Mouse (Mus musculus): ENCODE results near the gene Sumo1.
"Not testable (repeated sequence)": the region's sequence is repeated elsewhere in the genome, so short reads cannot be mapped to it uniquely, and the experiment has no call there.

Sumo1 gene

DNA sequence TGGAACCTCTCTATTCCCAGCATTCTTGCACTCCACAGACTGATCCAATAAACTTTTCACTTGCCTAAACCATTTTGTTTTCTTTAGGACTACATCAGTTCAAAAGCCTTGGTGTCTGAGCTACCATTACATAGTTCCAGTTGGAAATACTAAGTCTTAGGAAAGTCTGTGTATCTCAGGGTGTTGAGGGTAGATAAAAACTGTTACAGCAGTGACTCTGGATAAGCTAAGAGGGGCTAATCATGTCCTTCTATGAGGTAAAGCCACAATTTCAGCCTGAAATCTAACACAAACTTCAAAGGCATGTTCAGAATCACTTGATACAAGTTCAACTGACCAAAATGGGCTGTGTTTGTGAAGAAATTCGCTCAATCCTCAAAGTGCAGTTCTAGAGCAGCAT is 34.3 kb downstream of the Sumo1 start:
- no peak for DNase-seq (ENCODE audit: low spot score in 2 of 2)

DNA sequence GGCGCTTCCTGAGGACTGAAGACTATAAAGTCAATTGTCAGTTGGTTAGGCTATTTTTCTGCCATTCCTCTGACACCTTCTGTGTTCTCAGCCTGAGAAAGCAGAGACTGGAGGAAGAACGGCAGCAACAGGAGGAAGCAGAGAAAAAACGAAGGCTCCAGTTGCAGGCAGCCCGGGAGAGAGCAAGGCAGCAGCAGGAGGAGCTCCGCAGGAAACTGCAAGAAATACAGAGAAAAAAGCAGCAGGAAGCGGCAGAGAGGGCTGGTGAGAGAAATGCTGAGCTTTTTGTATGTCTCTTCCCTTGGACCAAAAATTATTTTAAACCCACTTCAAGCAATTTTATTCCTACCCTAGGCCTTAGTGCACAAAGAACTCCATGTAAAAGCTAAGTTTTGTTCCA is 37.6 kb downstream of the Sumo1 start:
- no peak for DNase-seq (ENCODE audit: low spot score in 2 of 2)

DNA sequence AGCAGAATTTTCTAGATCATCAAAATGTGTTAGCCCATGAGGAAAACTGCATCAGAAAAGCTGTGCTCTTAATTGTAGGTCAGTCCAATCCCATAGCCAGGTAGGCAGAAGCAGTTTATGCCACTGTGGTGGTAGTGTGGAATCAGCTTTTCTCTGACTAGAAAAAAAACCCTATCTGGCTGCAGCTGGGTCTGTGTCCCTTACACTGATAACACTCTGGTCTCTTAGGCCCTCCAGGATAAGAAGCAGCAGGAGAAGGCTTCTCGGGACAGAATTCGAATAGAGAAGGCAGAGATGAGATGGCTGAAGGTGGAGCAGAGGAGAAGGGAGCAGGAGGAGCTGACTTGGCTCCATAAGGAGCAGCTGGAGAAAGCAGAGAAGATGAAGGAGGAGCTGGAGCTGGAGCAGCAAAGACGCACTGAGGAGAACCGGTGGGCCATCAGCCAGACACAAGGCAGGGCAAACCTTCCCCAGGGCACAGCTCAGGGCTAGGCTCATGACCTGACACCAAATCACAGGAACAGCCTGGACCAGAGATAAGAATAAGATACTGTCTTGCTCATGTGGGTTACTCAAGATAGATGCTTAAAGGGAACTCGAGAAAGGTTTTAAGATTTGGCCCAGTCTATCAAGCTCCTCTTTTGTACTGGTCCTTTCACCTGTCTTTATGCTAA is 38.5 kb downstream of the Sumo1 start:
- DNase-seq (ENCODE audit: low spot score in 2 of 2), result no peak

DNA sequence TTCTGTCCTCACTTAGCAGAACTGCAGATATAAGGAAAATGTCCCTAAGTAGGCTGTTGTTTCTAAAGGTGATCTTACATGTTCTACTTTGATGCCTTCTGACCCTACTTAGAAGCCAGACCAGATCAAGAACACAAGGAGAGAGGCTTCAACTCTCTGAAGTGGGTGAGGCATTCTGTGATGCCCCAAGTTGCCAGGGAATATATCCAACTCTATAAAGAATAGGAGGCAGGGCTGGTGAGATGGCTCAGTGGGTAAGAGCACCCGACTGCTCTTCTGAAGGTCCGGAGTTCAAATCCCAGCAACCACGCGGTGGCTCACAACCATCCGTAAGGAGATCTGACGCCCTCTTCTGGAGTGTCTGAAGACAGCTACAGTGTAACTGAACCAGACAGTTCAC is 40.3 kb downstream of the Sumo1 start:
- DNase-seq (ENCODE audit: low spot score in 2 of 2), result not testable (repeated sequence)

DNA sequence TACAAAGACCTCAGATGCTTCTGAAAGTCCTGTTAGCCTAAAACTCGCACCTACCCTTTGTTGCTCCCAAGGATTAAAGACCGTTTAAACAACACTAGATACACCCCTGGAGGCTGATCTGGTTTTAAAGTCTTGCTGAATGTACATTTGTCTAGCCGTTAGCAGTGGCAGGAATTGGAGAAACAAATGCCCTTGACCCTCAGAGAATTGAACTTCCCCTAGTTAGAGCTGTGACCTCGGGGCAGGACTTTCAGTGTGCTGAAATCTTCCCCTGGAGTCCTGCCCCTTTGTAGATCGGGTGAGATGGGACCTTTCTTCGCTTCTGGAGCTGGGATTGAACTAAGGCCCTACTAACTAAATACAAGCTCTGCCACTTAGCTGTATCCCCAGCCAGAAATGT is 41.4 kb downstream of the Sumo1 start:
- DNase-seq (ENCODE audit: low spot score in 2 of 2), result no peak

DNA sequence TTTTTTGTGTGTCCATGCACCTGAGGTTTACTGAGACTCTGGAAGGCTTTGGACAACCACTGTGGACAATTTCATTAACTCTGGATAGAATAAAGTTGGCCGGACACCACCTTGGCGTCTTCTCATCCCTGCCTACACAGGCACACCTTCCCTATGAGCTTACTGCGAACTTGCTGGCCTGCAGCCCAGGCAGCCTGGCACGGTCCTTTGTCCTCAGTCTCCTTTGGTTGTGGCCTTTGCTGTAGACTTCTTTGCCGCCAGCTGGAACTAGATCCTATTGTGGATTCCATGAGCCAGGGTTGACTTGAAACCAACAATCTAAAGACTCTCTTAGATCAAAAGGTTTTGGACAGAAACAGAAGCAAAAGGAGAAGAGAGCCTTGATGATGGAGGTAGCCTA is 45.2 kb downstream of the Sumo1 start:
- no peak for DNase-seq (ENCODE audit: low spot score in 2 of 2)

DNA sequence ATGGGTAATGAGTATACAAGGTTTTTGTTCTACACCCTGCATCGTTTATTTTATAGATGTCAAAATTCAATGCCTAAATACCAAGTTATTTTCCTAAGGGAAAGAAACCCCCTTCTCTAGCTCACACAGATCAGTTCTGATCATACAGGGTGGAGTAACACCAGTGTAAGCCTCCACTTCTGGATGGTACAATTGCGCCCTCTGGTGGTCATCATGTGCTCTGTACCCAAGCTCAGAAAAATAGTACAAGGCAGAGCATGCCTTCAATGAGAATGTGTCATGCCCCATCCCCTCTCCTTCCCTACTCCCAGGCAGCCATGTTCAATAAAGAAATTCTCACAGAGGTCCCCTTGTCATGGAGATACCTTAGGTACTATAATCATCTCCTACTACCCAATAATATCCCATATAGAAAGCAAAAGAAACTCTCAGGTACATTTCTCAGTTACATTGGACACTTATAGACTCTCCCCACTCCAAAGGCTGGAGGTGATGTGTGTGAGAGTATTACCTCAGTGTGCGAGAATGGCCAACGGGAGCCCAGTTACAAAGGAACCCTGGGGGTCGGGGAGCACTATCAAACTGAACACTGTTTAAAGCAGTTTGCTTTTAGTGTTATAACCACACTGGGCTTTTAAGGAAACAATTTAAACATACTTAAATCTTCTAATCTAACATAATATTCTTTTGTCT is 47.2 kb downstream of the Sumo1 start:
- DNase-seq (ENCODE audit: low spot score in 2 of 2), result peak; percentile 56 to 82

DNA sequence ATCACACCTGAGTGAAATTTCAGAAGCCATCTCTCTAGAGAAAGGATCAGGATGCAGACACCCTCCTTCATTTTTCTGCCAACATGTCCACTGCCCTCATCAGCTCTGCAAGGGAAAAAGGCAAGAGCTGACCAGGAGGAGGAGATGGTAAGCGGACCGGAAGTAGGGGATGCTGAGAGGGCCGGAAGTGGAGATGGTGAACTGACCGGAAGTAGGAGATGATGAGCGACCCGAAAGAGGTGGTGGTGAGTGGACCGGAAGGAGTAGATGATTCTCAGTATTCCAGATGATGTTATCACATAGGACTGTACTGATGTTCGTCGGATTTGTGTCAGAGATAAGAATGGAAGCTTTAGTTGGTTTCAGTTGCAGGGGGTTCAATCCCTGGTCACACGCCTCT is 51.4 kb downstream of the Sumo1 start:
- DNase-seq (ENCODE audit: low spot score in 2 of 2), result no peak

DNA sequence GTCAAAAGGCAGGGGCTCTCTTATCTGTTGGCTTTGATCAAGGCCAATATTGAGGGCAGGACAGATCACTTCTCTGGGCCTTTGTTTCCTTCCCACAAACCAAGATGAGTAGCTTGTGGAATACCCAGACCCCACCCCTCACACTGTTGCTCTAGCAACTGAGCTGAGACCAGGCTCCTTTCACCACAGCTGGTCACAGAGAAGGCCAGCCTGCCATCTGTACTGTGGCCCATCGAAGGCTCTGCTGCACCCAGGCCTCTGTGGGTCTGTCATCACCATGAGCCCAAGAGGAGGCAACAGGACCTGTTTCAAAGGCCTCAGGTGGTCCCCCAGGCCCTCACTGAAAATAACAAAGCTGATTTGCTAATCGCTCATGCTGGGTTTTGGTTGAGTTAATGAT is 55.6 kb downstream of the Sumo1 start:
- no peak for DNase-seq (ENCODE audit: low spot score in 2 of 2)

DNA sequence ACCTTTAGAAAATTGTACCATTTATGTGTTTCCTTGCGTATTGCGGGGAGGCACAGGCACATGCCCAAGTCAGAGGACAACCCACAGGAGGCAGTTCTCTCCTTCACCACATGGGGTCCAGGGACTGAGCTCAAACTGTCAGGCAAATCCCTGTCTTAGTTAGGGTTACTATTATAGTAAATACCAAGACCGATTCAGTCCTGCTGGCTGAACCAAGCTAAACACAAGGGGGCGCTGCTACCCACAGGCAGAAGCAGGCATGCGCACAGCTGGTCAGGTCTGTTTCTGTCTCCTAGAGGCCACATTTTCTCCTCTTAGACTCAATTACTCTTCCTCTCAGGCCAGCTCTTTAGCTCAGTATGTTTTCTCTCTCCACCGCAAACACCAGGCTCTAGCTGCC is 56.8 kb downstream of the Sumo1 start:
- peak; percentile 69 to 86 for DNase-seq (ENCODE audit: low spot score in 2 of 2)

DNA sequence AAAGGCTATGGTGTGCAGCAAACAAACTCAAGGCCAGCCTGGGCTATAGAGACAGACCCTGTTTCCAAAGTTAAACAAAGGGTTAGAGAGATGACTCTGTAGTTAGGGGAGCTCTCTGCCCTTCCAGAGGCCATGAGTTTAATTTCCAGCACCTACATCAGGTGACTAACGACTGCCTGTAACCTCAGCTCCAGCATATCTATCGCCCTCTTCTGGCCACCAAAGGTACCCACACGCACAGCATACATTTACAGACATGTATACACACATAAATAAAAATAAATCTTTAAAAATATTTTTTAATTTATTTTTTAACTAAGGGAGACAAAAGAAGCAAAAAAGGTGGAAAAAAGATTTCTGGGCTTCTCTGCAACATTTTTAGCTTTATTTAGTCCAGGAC is 59.7 kb downstream of the Sumo1 start:
- no peak for DNase-seq (ENCODE audit: low spot score in 2 of 2)

DNA sequence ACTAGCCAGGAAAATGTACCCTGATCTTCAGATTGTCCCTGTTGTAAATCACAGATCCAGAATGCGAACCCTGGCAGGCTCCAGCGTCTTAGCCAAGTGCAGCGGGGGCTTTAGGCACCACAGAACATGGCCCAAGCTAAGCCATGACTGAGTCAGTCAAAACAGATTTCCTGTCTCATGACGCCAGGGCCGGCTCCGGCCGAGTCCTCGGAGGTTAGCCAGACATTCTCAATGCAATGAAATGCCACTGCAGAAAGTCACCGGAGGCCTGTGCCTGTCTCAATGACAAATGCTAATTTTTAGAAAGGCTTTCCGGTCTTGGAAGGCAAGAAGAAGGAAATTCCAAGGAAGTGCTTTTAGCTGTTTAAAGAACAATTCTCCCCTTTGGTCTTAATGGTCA is 60.7 kb downstream of the Sumo1 start:
- no peak for DNase-seq (ENCODE audit: low spot score in 2 of 2)

DNA sequence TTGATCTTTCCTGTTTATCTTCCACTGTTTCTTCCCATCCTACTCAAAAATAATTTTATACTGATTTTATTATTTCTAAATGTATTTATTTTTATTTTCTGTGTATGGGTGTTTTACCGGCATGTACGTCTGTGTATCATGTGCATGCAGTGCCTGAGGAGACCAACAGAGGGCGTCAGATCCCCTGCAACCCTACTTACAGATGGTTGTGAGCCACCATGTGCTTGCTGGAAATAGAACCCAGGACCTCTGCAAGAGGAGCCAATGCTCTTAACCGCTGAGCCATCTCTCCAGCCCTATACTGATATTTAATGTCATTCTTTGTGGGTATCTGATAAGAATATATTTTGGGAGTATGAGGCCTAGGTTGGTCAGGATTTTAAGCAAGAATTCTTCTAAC is 61.2 kb downstream of the Sumo1 start:
- no peak for DNase-seq (ENCODE audit: low spot score in 2 of 2)

DNA sequence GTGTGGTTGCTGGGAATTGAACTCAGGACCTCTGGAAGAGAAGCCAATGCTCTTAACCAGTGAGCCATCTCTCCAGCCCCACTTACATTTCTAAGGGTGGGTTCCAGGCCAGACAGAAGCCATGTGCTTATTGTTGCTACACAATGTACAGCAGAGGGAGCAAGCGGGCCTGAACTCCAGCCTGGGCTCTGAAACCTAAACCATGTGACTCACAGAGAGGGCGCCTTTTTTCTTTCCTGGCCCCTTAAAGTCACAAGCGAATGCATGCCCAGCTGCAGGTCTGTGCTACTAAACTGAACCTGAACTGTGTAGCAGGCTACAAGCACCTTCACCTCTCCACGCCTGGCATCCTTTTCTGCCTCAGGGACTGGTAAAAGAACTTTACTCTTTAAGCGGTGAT is 61.7 kb downstream of the Sumo1 start:
- DNase-seq (ENCODE audit: low spot score in 2 of 2), result peak in 1 of 2 experiments; percentile 19

DNA sequence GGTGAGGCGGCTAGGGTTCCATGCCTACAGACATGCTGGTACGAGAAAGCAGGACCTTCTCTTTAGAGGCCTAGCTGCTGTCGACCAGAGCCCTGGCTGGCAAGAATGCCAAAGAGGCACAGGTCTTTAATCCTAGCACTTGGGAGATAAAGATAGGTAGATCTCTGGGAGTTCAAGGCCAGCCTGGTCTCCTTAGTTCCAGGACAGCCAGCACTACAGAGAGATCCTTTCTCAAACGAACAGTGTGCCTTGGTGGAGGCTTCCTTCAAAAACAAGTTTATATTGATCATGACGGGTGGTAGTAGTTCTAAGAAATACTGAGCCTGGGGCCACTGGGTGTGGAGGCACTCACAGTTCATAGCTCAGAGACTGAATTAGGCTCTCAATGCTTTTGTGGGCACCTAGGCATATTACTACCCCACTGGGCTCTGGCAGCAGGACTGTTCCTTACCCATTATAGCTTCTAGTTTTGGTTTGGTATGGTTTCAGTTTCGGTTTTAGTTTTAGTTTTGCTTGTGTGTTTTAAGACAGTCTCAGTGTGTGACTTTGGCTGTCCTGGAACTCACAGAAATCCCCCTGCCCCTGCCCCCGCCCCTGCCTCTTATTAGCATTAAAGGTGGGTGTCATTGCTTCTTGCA is 62.4 kb downstream of the Sumo1 start:
- no peak for DNase-seq (ENCODE audit: low spot score in 2 of 2)

DNA sequence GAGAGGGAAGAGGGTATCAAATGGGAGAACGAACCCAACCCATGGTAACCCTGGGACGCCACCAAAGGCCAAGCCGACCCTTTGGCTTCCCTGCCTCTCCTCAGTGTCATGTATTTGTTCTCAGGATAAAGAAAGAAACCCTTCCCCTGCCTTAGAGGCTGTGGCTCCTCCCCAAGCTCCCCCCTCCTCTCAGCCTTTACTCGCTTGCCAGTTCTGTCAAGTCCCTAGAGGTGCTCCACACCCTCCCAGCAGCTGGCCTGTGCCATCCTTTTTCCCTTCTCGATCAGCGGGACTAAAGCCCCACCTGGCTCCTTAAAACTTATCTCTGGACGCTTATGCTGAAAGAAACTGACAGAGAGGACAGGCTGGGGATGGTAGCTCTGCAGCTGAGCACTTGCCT is 63.6 kb downstream of the Sumo1 start:
- no peak for DNase-seq (ENCODE audit: low spot score in 2 of 2)

DNA sequence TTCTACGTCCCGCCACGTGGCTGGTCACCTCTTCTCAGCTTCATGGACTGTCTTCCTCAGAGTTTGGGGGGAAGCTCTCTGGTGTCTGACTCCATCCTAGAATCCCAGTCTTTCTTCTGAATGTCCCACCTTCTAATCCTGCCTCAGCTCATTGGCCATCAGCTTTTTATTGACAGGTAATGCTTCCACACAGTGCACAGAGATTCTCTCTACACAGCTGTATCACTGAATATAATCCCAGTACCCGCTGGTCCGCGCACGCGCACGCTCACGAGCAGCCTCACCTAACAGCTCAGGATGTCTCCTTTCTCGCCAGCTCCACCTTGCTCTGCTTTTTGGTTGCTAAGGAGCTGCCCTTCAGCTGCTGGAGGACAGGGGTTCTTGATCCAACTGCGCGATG is 64.2 kb downstream of the Sumo1 start:
- no peak for DNase-seq (ENCODE audit: low spot score in 2 of 2)

DNA sequence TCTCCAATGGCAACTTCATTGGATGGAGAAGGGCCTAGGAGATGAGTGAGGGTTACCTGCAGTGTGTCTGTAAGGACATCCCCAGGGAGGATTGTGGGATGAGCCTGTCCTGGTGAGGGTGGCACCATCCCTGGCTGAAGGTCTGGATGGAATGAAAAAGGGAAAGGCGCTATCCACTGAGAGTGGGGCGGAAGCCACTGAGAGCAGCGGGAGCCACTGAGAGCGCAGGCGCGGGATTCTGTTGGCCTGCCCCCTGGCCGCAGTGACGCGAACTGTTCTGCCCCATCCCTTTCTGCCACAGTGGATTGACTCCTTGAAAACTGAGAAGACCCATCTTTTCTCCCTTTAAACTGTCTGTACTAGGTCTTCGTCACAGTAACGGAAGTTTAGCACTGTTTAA is 66.7 kb downstream of the Sumo1 start:
- no peak for DNase-seq (ENCODE audit: low spot score in 2 of 2)

DNA sequence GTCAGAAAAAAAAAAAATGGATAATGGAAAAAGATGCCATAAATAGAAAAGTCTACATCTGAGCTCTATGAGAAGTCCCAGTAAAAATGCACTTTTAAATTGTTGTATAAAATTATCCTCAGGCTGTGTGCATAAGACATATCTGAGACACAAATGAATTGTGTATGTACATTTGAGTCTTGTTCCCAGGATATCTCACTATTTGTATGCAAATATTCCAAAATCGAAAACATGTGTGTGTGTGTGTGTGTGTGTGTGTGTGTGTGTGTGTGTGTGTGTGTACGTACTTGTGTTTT is 67.3 kb downstream of the Sumo1 start:
- DNase-seq (ENCODE audit: low spot score in 2 of 2), result no peak

DNA sequence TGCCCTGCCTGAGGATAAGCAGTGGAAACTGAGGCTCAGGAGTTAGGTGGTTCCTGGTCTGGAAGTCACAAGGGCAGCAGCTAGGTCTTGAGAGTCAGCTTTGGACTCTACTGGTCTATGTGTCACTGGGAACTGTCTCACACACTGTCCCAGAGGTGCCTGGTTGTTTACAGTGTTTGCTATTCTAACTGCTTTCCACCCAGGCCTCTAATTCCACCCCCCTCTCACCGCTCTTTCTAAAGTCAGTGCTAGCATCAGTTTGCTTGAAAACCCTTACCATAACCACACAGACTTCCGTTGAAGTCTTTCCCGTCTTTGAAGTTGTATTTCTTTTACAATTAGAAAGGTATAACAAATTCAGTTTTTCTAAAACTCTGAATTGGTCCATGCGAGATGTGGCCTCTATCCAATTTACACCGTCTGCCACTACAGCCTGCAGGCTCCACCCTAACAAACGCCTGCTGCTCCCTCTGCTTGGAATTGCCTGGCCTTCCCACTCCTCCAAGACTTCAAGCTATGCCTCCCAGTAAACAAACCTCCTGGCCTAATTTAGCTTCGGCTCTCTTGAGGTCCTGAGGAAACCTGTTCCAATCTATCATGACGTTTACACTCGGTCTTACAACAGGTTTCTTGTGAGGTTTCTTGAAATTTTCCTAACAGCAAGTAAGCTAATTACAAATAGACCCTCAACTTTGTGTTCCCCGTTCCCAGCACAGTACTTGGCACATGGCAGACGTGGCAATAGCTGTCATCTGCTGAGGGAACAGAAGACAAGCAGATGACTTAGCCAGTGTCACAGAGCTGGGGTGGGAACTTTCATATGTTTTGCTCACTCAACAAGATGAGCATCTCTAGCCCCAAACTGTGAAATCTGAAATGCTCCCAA is 67.9 kb downstream of the Sumo1 start:
- DNase-seq (ENCODE audit: low spot score in 2 of 2), result no peak

DNA sequence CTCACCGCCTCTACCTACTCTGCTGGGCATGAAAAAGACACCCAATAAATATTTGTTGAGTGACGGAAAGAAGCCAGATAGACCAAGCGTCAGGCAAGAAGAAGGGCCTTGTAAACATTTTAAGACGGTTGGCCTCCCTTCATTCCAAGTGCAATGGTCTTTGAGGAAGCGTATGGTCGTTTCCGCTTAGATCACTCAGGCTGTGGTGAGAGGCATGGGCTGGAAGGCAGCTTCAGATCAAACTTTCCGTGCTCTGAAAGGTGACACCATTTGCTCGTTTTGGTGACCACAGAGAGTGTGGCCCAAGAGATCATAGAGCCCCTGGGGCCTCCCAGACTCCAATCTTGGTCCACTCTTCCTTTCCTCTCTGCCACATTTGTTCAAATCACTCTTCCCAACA is 75.0 kb downstream of the Sumo1 start:
- DNase-seq (ENCODE audit: low spot score in 2 of 2), result no peak

DNA sequence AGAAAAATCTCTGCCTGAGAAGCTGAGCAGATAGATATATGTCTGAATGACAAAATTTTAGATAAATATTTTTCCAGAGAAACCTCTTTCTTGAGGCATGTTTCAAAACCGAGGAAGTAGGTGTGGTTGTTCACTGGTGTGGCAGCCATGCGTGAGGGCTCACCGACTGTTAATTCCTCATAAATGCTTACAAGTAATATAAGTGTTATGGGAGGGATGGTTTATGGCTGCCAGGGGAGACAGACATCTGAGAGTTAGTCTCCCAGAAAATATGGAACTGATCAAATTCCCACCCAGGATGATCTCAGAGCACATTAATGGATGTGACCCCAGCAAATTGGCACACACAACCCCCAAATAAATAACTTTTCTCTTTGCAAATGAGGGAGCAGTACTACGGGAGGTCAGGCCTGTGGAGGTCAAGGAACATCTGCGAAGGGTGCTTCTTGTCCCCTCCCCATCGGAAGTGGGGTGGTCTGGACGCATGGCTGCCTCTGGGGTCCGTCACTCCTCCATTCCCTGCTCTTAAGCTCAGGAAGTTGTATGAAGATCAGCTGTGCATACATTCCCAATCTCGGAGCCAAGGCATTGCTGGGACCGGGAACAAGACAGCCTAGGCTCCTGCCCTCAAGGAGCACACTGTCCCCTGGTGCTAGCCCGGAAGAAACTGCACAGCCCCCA is 75.9 kb downstream of the Sumo1 start:
- no peak for DNase-seq (ENCODE audit: low spot score in 2 of 2)
